Mouse (Mus musculus): ENCODE data around the gene Gm6096. TPM values are rescaled to one million over a fixed set of nuclear protein-coding genes. Genes with fewer than 3 reads are reported as not detected.

The Gm6096 gene
- polyA plus RNA-seq (2012; rRNA removed): not detected in 2 replicates

DNA sequence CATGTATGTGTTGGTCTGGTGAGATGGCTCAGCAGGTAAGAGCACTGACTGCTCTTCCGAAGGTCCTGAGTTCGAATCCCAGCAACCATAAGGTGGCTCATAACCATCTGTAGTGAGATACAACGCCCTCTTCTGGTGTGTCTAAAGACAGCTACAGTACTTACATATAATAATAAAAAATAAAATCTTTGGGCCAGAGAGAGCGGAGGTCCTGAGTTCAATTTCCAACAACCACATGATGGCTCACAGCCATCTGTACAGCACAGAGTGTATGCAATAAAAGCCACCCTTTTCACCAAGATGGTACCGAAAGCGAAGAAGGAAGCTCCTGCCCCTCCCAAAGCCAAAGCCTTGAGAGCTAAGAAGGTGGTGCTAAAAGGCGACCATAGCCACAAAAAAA lies at the start of gene Gm6096:
TSS of gene Gm6096 (plus strand) at position 301 of the 400 bp plus-strand sequence.

DNA sequence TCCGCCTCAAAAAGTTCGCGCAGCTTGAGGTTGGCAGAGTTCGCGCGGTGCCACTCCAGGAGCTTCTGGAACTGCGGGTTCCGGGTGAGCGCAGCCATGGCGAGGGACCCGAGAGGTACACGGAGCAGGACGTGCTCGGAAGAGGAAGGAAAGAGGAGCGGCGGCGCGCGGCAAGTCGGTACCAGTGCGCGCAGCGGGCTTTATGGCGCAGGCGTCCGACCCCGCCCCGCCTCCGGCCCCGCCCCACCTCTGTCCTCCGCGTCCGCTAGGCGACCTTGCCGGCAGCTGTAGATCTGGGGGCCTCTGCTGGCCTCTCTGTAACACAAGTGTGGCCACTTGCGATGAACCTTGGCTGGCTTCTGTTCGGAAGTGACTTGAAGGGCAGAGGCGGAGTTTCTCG lies 20.7 kb upstream of the Gm6096 start, which contains the start of gene Gpi1:
TSS of gene Gpi1 (minus strand) at position 221 of the 400 bp plus-strand sequence.

Other genes with a start within 250 kb of the Gm6096 start
- gene Scgb2b27, start 237.1 kb upstream of the Gm6096 start, polyA plus RNA-seq (2012; rRNA removed): not detected in 2 replicates
- not detected in 2 replicates for gene Scgb1b27, start 229.6 kb upstream of the Gm6096 start, polyA plus RNA-seq (2012; rRNA removed)
- gene Scgb1b30, start 155.6 kb upstream of the Gm6096 start, polyA plus RNA-seq (2012; rRNA removed): not detected in 2 replicates
- 40.2 and 44.6 TPM in 2 replicates for gene Wtip, start 117.8 kb upstream of the Gm6096 start, polyA plus RNA-seq (2012; rRNA removed)
- 147 and 150 TPM in 2 replicates for gene Uba2, start 81.4 kb upstream of the Gm6096 start, polyA plus RNA-seq (2012; rRNA removed)
- gene Pdcd2l, start 54.4 kb upstream of the Gm6096 start, polyA plus RNA-seq (2012; rRNA removed): 49.2 and 52.1 TPM in 2 replicates
- 222 and 247 TPM in 2 replicates for gene Gpi1, start 20.7 kb upstream of the Gm6096 start, polyA plus RNA-seq (2012; rRNA removed)
- 33.9 and 35.1 TPM in 2 replicates for gene 4931406P16Rik, start 62.5 kb downstream of the Gm6096 start, polyA plus RNA-seq (2012; rRNA removed)
- gene Lsm14a, start 142.3 kb downstream of the Gm6096 start, polyA plus RNA-seq (2012; rRNA removed): 79.4 and 84.1 TPM in 2 replicates